Mouse (Mus musculus) embryonic facial prominence, embryonic 15.5 days (tissue): ENCODE measurements at regions not wholly inside any gene's neighbourhood (a gene's known extent, or its start where the extent isn't known, plus 50 kb on each side); places are given as distances from the start of the nearest gene placed in this dataset.
"Not testable (repeated sequence)": the region's sequence is repeated elsewhere in the genome, so short reads cannot be mapped to it uniquely, and the experiment has no call there.

ENCODE experiments used
- ATAC-seq: fragments of 200-750 bp; cut with Nextera tagmentation; 2 replicates; pipeline ENCODE4 v1.8.0; 2017; ENCODE audit warnings: low read depth, moderate TSS enrichment; ENCODE audit not compliant: insufficient number of reproducible peaks, low FRiP score, low TSS enrichment
- H3K27ac ChIP-seq: fragments of 300-500 bp; sonication (generic); replicated peaks from 2 replicates; pipeline ENCODE4 v1.5.1; 2015; ENCODE audit warnings: mild to moderate bottlenecking, inconsistent platforms
- H3K27me3 ChIP-seq: fragments of 300-500 bp; sonication (generic); 2 replicates; pipeline ENCODE4 v1.6.1; 2015; ENCODE audit warnings: inconsistent platforms
- H3K36me3 ChIP-seq: fragments of 300-500 bp; sonication (generic); 2 replicates; pipeline ENCODE4 v1.6.1; 2015; ENCODE audit warnings: mild to moderate bottlenecking, inconsistent platforms
- H3K4me1 ChIP-seq: fragments of 300-500 bp; sonication (generic); 2 replicates; pipeline ENCODE4 v1.6.1; 2015; ENCODE audit warnings: inconsistent platforms
- H3K4me2 ChIP-seq: fragments of 300-500 bp; sonication (generic); replicated peaks from 2 replicates; pipeline ENCODE4 v1.6.1; 2015; ENCODE audit warnings: mild to moderate bottlenecking, inconsistent platforms
- H3K4me3 ChIP-seq: fragments of 300-500 bp; sonication (generic); replicated peaks from 2 replicates; pipeline ENCODE4 v1.5.1; 2015; ENCODE audit warnings: mild to moderate bottlenecking, inconsistent platforms
- H3K9ac ChIP-seq: fragments of 300-500 bp; sonication (generic); 2 replicates; pipeline ENCODE4 v1.6.1; 2015; ENCODE audit warnings: inconsistent platforms
- H3K9me3 ChIP-seq: fragments of 300-500 bp; sonication (generic); replicated peaks from 2 replicates; pipeline ENCODE4 v1.6.1; 2016; ENCODE audit warnings: inconsistent platforms
- WGBS: fragments of 180-500 bp; shearing (Covaris S2); methylation state at CpG from one replicate; pipeline ENCODE4 v1.1.7; 2015; 5-methylcytosine and 5-hydroxymethylcytosine counted together

DNA sequence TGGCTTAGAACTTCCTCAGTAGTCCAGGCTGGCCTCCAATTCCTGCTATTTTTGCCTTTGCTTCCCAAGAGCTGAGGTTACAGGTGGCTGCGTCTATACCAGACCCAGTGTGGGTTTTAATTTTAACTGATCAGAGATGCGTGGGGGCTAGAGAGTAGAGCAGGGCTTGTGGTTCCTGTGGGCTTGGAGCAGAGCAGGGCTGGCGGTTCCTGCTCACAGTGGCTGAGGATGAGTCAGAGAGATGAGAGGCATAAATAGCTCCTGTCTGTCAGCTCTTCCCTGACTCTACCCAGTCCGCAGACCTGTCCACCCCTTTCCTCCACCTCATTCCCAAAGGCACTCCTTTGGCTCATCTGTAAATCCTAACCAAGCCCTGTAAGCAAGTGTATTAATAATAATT is 304.8 kb downstream of the Abcc12 start:
- Histone ChIP-seq H3K9ac (no peak overlapping the region), H3K27me3 (no peaks in the 10 kb centered on the region), H3K9me3 (no peaks in the 10 kb centered on the region), H3K27ac (no peak overlapping the region), H3K4me2 (no peak overlapping the region), H3K36me3 (no peaks in the 10 kb centered on the region), H3K4me3 (no peak overlapping the region), H3K4me1 (no peaks in the 10 kb centered on the region)
- no peak for ATAC-seq
- 67% methylated on average over 4 of the region's 4 CpGs for WGBS

DNA sequence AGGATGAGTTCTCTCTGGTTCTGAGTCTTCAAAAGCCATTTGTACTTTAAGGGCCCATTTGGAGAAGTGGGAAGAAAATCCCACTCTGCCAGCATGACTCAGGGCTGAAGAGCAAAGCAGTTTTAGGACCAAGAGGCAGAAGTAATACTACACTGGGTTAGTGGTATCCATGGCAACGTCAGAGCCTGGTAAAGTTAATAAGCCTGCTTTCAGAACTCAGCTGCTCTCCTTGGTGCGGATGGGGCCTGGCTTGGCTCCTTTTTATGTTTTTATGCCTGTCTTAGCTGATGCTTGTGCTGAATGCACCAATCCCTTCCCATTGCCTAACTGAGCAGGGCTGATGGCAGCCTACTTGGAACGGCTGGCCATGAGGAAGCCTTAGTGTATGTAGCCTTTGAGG is 306.7 kb downstream of the Abcc12 start:
- no peak overlapping the region for H3K4me3 ChIP-seq
- H3K9ac ChIP-seq, result no peak overlapping the region
- ATAC-seq, result peak; percentile 57; the same call in 1 of the 2 replicates
- no peaks in the 10 kb centered on the region for H3K27me3 ChIP-seq
- no peak overlapping the region for H3K4me2 ChIP-seq
- H3K9me3 ChIP-seq, result no peaks in the 10 kb centered on the region
- H3K36me3 ChIP-seq, result no peaks in the 10 kb centered on the region
- no peak overlapping the region for H3K27ac ChIP-seq
- no peaks in the 10 kb centered on the region for H3K4me1 ChIP-seq
- WGBS, result 29% methylated on average over 3 of the region's 3 CpGs

DNA sequence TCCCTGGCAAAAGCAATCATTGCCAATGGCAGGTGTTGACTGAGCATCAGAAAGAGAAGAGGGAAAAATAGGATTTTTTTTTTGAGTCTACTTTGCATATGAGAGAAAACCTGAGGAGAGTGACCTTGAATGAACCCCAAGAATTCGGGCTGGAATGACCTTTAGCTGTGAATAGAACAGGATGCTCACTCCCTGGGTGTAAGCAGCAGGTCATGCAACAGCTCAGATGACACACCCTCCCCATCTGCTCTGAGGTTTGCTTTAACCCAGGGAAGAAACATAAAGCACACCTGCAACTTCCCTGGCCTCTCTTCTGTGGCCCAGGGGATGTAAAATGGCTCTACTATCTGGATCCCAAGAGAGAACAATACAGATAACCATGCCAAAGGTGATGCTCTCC is 307.9 kb downstream of the Abcc12 start:
- Histone ChIP-seq H3K27ac (no peak overlapping the region), H3K9ac (no peak overlapping the region), H3K36me3 (no peaks in the 10 kb centered on the region), H3K9me3 (no peaks in the 10 kb centered on the region), H3K4me1 (no peaks in the 10 kb centered on the region), H3K4me2 (no peak overlapping the region), H3K27me3 (no peaks in the 10 kb centered on the region), H3K4me3 (no peak overlapping the region)
- 29% methylated on average over 1 of the region's 1 CpGs for WGBS
- no peak for ATAC-seq

DNA sequence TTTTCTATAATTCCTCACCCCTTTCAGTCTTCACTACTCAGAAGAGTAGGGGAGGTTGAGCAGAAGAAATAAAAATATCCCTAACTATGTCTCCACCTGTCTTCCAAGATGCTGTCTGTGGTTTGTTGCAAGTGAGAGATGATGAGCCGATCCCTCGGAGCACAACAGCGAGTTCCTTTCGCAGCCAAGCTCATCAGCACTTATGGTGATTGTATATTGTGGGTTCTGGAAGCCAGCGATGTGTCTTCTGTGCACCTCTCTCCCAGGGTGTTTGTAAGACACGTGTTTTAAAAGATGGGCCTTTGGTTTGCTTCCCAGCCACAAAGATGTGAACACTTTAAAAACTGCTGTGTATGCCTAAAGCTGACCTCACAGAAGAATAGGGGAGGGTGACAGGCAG is 309.0 kb downstream of the Abcc12 start:
- Histone ChIP-seq H3K4me3 (no peak overlapping the region), H3K9ac (no peak overlapping the region), H3K27ac (no peak overlapping the region), H3K4me1 (no peaks in the 10 kb centered on the region), H3K4me2 (no peak overlapping the region), H3K36me3 (no peaks in the 10 kb centered on the region), H3K27me3 (no peaks in the 10 kb centered on the region), H3K9me3 (no peaks in the 10 kb centered on the region)
- 85% methylated on average over 6 of the region's 6 CpGs for WGBS
- no peak for ATAC-seq

DNA sequence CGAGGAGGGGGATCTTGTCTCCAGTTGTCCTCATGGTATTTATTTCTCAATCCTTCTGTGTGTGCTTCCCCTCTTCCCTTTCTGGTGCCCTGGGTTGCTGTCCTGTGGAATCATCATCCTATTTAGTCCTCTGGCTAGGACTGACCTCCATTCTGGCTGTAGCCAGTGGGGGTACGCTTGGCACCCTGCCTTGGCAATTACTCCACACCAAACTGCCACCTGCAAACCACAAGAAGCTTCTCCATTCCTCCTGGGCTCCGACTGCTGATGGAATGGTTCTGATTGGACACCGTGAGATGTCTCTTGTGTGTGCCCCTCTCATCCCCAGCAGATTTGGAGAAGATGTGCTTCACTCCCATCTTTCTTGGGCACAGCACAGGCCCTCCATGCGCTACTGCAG is 322.5 kb downstream of the Abcc12 start:
- ATAC-seq, result no peak
- WGBS, result 81% methylated on average over 5 of the region's 5 CpGs

DNA sequence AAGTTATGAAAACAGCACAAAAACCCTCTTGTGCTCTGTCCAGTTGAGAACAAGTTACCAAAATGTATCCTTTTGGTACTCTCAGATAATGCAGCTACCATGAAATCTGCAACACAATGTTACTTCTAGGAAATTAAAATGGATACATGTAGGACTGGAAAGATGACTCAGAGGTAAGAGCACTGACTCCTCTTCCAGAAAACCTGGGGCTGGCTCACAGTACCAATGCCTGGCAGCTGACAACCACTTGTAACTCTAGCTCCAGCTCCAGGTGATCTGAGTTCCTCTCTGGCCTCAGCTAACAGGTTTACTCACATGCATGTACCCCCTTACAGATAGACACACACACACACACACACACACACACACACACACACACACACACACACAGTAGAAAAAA is 325.1 kb downstream of the Abcc12 start:
- no peak for ATAC-seq
- Histone ChIP-seq H3K9me3 (no peaks in the 10 kb centered on the region), H3K27ac (no peak overlapping the region), H3K4me3 (no peak overlapping the region), H3K27me3 (no peaks in the 10 kb centered on the region), H3K4me2 (no peak overlapping the region), H3K4me1 (no peaks in the 10 kb centered on the region), H3K36me3 (no peaks in the 10 kb centered on the region), H3K9ac (no peak overlapping the region)

More for the DNA sequence above, 322.5 kb downstream of the Abcc12 start:
- Histone ChIP-seq H3K27me3 (no peaks in the 10 kb centered on the region), H3K27ac (no peak overlapping the region), H3K4me1 (no peaks in the 10 kb centered on the region), H3K4me2 (no peak overlapping the region), H3K36me3 (no peaks in the 10 kb centered on the region), H3K4me3 (no peak overlapping the region), H3K9me3 (no peaks in the 10 kb centered on the region), H3K9ac (no peak overlapping the region)

DNA sequence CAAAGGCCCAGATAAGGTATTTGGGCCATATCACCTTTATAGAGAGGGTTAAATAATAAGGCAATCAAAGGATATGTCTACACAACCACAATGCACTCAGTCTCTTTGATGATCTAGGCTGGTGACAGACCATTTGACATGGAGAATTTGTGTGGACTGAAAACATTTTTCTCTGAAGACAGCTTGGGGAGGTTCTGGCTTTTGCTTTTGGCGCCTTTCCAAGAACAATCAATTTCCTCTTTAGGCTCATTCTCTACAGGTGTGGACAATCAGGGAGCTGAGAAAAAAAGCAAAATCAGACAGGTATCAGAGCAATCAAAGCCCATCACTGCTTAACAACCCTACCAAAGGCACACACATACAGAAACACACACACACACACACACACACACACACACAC is 325.8 kb downstream of the Abcc12 start:
- Histone ChIP-seq H3K4me2 (no peak overlapping the region), H3K36me3 (no peaks in the 10 kb centered on the region), H3K27me3 (no peaks in the 10 kb centered on the region), H3K9me3 (no peaks in the 10 kb centered on the region), H3K4me1 (no peaks in the 10 kb centered on the region), H3K9ac (no peak overlapping the region), H3K4me3 (no peak overlapping the region), H3K27ac (no peak overlapping the region)
- no peak for ATAC-seq
- WGBS, result 42% methylated on average over 1 of the region's 1 CpGs

DNA sequence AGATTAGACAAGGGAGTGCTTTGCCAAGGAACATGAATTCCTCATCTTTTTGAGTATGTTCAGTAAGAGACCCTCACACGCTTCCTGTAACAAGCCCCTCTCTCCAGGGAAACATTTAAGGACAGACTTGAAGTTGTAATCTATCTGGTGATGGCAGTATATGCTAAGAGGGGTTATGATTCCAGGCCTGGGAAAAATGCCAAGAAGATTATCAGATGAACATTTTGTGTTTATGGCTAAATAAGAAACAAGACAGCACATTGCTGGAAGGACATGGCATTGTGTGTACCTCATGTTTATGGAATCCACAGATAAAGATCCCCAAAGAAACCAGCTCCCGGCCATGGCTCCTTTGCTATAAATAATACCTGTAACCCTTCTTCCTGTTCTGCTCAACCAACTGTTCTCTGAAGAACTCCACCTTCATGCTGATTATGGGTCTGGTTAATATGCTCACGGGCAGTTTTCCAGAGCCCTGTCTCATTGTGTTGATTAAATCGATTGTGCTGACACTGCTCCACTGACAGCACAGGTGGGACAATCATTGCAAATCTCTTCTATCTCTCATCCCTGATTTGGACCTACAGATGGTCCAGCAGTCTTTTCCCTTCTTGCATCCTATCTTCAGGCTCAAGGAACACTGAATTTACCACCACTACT is 327.7 kb downstream of the Abcc12 start:
- no peak overlapping the region for H3K4me2 ChIP-seq
- H3K4me3 ChIP-seq, result no peak overlapping the region
- no peaks in the 10 kb centered on the region for H3K36me3 ChIP-seq
- no peaks in the 10 kb centered on the region for H3K9me3 ChIP-seq
- H3K4me1 ChIP-seq, result no peaks in the 10 kb centered on the region
- 54% methylated on average over 4 of the region's 4 CpGs for WGBS
- H3K27me3 ChIP-seq, result no peaks in the 10 kb centered on the region
- H3K27ac ChIP-seq, result no peak overlapping the region
- ATAC-seq, result no peak
- no peak overlapping the region for H3K9ac ChIP-seq

DNA sequence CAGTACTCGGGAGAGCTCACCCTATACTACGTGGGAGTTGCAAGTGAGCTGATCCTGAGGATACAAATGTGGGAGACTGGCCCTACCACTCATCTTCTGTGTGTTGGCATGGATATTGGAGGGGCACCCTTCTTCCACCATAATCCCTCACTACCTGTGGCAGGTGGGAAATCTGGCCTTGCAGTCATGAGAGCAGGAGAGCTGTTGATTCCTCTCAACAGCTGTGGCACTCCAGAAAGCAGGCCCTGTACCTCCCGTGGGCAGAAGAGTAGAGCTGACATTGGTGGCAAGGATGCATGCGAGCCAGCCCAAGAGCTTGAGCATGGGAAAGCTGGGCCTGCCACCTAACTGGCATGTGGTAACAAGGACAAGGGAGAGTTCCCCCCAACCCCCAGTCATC is 345.8 kb downstream of the Abcc12 start:
- ATAC-seq, result no peak
- Histone ChIP-seq H3K27ac (no peak overlapping the region), H3K36me3 (no peaks in the 10 kb centered on the region), H3K27me3 (no peaks in the 10 kb centered on the region), H3K4me2 (no peak overlapping the region), H3K4me1 (no peaks in the 10 kb centered on the region), H3K4me3 (no peak overlapping the region), H3K9me3 (no peaks in the 10 kb centered on the region), H3K9ac (no peak overlapping the region)
- WGBS, result 81% methylated on average over 4 of the region's 4 CpGs

DNA sequence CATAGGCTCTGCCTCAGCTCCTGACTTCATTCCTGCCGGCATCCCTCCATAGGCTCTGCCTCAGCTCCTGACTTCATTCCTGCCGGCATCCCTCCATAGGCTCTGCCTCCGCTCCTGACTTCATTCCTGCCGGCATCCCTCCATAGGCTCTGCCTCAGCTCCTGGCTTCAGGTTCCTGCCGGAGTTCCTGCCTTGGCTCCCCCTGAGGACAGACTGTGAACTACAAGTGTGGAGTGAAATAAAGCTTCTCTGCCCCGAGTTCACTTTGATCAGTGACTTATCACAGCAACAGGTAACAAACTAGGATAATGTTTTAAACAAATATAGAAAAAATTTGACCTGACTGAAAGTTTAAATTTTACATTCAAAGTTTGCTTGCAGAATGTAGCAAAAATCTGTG is 348.5 kb downstream of the Abcc12 start:
- not testable (repeated sequence) for H3K9ac ChIP-seq, H3K27ac ChIP-seq, H3K4me2 ChIP-seq, H3K27me3 ChIP-seq, H3K4me1 ChIP-seq, H3K36me3 ChIP-seq, H3K4me3 ChIP-seq, H3K9me3 ChIP-seq, ATAC-seq
- 72% methylated on average over 6 of the region's 6 CpGs for WGBS

DNA sequence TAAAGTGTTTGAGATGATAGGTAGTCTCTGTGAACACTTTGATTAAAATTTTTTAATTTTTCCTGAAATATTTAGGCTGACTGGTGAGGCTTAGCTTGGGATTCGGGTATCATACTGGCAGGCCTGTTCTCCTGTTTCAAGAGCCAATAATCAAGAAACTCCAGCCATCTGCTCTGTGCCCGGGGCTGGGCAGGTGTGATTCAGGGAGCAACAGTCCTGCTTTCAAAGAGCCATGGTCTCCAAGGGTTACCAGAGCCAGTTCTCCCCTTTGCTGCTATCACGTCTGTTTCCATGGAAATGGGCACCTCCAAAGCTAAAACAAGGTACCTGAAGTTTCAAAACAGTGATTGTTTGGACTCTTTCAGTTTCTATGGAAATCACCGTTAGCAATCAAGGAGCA is 355.6 kb downstream of the Abcc12 start:
- H3K4me3 ChIP-seq, result no peak overlapping the region
- WGBS, result 45% methylated on average over 4 of the region's 4 CpGs
- no peak for ATAC-seq

DNA sequence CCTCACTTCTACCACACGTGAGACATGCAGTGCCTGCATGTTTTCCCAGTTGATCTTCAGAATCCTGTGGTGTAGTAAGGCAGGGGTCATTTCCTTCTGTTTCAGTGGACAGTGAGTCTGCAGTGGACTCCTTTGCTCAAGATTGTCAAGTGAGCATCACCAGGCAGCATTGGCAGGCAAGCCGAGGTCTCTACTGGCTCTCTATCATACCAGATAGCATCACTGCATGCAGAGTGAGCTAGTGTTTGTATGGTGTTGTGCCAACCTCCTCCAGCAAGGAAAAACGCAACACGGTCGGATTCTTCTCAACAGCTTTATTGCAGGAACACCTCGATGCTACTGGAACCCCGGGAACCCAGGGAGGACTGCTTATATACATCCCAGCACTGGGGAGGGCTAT is 357.8 kb downstream of the Abcc12 start:
- Histone ChIP-seq H3K9me3 (no peaks in the 10 kb centered on the region), H3K36me3 (no peaks in the 10 kb centered on the region), H3K27me3 (no peaks in the 10 kb centered on the region), H3K9ac (no peak overlapping the region), H3K4me2 (no peak overlapping the region), H3K4me3 (no peak overlapping the region), H3K27ac (no peak overlapping the region), H3K4me1 (no peaks in the 10 kb centered on the region)
- 89% methylated on average over 7 of the region's 7 CpGs for WGBS
- ATAC-seq, result no peak

More for the DNA sequence above, 355.6 kb downstream of the Abcc12 start:
- Histone ChIP-seq H3K9ac (no peak overlapping the region), H3K27ac (no peak overlapping the region), H3K4me2 (no peak overlapping the region), H3K36me3 (no peaks in the 10 kb centered on the region), H3K27me3 (no peaks in the 10 kb centered on the region), H3K4me1 (no peaks in the 10 kb centered on the region), H3K9me3 (no peaks in the 10 kb centered on the region)
